Mouse (Mus musculus): ENCODE results near the gene Rbfox3. TPM values are rescaled to one million over a fixed set of nuclear protein-coding genes. Genes with fewer than 3 reads are reported as not detected.

Rbfox3 gene
- total and polyA plus RNA-seq, 3 experiments = not detected

- Histone ChIP-seq H3K4me1 (ENCODE audit: control insufficient read depth in 1 of 2, insufficient read depth in 2 of 2) (no peaks in the 10 kb centered on the region), H3K4me3 (replicated peaks in 1 of 3; ENCODE audit: low read depth in 2 of 3, low read length in 2 of 3, poor library complexity in 1 of 3) (no peak overlapping the region), H3K4me2 (ENCODE audit: insufficient read depth, low read depth, poor library complexity, severe bottlenecking) (no peak overlapping the region), H3K9ac (ENCODE audit: insufficient read depth, low read depth) (no peak overlapping the region), H3K27ac (ENCODE audit: insufficient read depth, low read depth) (no peak overlapping the region), H3K79me2 (replicated peaks; ENCODE audit: control insufficient read depth, extremely low read depth, insufficient read depth, poor library complexity, severe bottlenecking) (no peaks in the 10 kb centered on the region), H3K27me3 (replicated peaks) (peaks cover 95% of the 10 kb centered on the region), H3K36me3 (replicated peaks in 1 of 2; ENCODE audit: control insufficient read depth in 1 of 2, insufficient read depth in 1 of 2, low read length in 1 of 2) (no peaks in the 10 kb centered on the region), H3K9me3 (replicated peaks; ENCODE audit: low read length) (no peaks in the 10 kb centered on the region)
- DNase-seq (ENCODE audit: extremely low read depth) = no peak
- in situ Hi-C loops (cut with MboI; ENCODE audit: low pct_ligation_motif_present, low pct_unique_long_range_greater_than_20kb, low sequenced_read_pairs) (no loop called here), dilution Hi-C loops (cut with MboI; ENCODE audit: extremely low pct_ligation_motif_present, extremely low pct_unique_long_range_greater_than_20kb, low sequenced_read_pairs) (no loop called here)
- TF ChIP-seq GABPA (IDR thresholded peaks at IDR 0.05; ENCODE audit: insufficient replicate concordance, low read depth, low read length) (no peak), ZMIZ1 (IDR thresholded peaks at IDR 0.05; ENCODE audit: low read depth, low read length) (no peak), SMC3 (IDR thresholded peaks at IDR 0.05; ENCODE audit: low read depth, low read length) (no peak), ZKSCAN1 (IDR thresholded peaks at IDR 0.05; ENCODE audit: borderline replicate concordance, low read depth, low read length) (no peak), NRF1 (IDR thresholded peaks at IDR 0.05; ENCODE audit: low read depth, low read length) (no peak), TBP (conservative IDR thresholded peaks at IDR 0.05; ENCODE audit: low read depth, low read length) (no peak), SIN3A (IDR thresholded peaks at IDR 0.05; ENCODE audit: low read length) (no peak), JUN (IDR thresholded peaks at IDR 0.05; ENCODE audit: insufficient read depth, low read depth, low read length) (no peak), MAZ (IDR thresholded peaks at IDR 0.05; ENCODE audit: low read depth, low read length) (no peak), IRF4 (IDR thresholded peaks at IDR 0.05; ENCODE audit: low read depth, low read length) (no peak), MYC (IDR thresholded peaks at IDR 0.05; ENCODE audit: low read depth, low read length) (no peak), MAFK (IDR thresholded peaks at IDR 0.05; ENCODE audit: insufficient replicate concordance, low read length) (no peak)
These were observed 103.9 kb downstream of the Rbfox3 start for GRCm38 (mm10) chr11:118807511-118807910.

DNA sequence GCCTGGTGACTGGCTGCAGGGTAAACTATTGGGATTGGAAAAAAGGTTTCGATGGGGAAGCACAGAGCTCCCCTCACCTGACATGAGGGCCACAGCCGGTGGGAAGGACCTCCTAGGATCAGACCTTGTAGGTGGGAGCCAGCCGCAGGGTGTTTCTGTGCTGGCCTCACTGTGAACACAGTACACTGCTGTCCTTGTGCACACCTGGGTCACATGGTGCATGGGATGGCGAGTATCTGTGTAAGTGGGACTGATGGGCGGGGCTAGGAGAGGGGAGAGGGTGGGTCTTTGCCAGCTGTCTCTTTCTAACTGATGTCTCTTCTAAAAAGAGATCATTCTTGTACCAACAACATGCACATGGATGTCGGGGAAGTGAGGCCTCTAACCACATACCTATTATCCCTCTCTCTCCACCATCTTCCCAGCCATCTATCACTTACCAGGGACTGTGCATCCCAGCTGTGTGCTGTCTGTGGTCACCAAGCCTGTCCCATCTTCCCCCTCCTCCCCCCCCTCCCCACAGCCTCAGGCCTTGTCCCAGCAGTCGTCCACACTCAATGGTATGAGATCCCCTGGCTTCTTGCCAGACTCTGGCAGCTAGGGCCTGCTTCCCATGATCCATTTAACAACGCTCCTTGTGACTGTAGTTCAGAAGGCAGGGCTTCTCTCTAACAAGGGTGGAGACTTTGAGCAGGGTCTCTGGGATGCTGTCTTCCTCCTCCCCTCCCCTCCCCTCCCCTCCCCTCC is 116.4 kb downstream of the Rbfox3 start:
- dilution Hi-C loops (cut with MboI; ENCODE audit: extremely low pct_ligation_motif_present, extremely low pct_unique_long_range_greater_than_20kb, low sequenced_read_pairs) = no loop called here
- no peak for DNase-seq (ENCODE audit: extremely low read depth)
- no peaks in the 10 kb centered on the region for H3K9me3 ChIP-seq (replicated peaks; ENCODE audit: low read length)
- H3K36me3 ChIP-seq (replicated peaks in 1 of 2; ENCODE audit: control insufficient read depth in 1 of 2, insufficient read depth in 1 of 2, low read length in 1 of 2) = no peaks in the 10 kb centered on the region
- no peak overlapping the region for H3K27ac ChIP-seq (ENCODE audit: insufficient read depth, low read depth)
- H3K4me2 ChIP-seq (ENCODE audit: insufficient read depth, low read depth, poor library complexity, severe bottlenecking) = no peak overlapping the region
- H3K4me3 ChIP-seq (replicated peaks in 1 of 3; ENCODE audit: low read depth in 2 of 3, low read length in 2 of 3, poor library complexity in 1 of 3) = no peak overlapping the region
- H3K9ac ChIP-seq (ENCODE audit: insufficient read depth, low read depth) = no peak overlapping the region
- H3K27me3 ChIP-seq (replicated peaks) = peaks cover 90% of the 10 kb centered on the region
- in situ Hi-C loops (cut with MboI; ENCODE audit: low pct_ligation_motif_present, low pct_unique_long_range_greater_than_20kb, low sequenced_read_pairs) = no loop called here
- no peak for TF ChIP-seq EP300 (IDR thresholded peaks at IDR 0.05; ENCODE audit: low read length)
- no peak for TF ChIP-seq NELFE (IDR thresholded peaks at IDR 0.05; ENCODE audit: low read depth, low read length)
- TF ChIP-seq ZC3H11A (IDR thresholded peaks at IDR 0.05; ENCODE audit: low read depth, low read length) = no peak
- no peak for TF ChIP-seq MAFK (IDR thresholded peaks at IDR 0.05; ENCODE audit: insufficient replicate concordance, low read length)
- H3K79me2 ChIP-seq (replicated peaks; ENCODE audit: control insufficient read depth, extremely low read depth, insufficient read depth, poor library complexity, severe bottlenecking) = no peaks in the 10 kb centered on the region
- H3K4me1 ChIP-seq (ENCODE audit: control insufficient read depth in 1 of 2, insufficient read depth in 2 of 2) = peaks cover 7 to 20% of the 10 kb centered on the region in 2 experiments

Measured in CH12.LX (cell line).